Mouse (Mus musculus) midbrain, embryonic 12.5 days (tissue): ENCODE results near the gene Cyp2c55. TPM values are rescaled to one million over a fixed set of nuclear protein-coding genes. Genes with fewer than 3 reads are reported as not detected.

Experiments used
- microRNA-seq: library from miRNA; unstranded; fragments of <30 nt; microRNA quantifications from one replicate; pipeline ENCODE4, GENCODE M21; 2017
- polyA plus RNA-seq: library from polyadenylated mRNA; unstranded; fragments of >200 nt; fragmentation: Nextera tagmentation; extraction: Ambion mirVana; gene quantifications from 2 replicates; pipeline ENCODE4 v1.2.1, GENCODE M21; 2016

Cyp2c55 gene
- polyA plus RNA-seq, 1 experiment from 2014 or later = not detected

Small RNA genes lying within 50 kb of the gene (microRNA-seq; reads per million reads assigned to microRNA genes)
- not detected for gene Gm23800

Other genes with a start within 250 kb of the Cyp2c55 start
- gene Noc3l, start 187.8 kb upstream of the Cyp2c55 start, polyA plus RNA-seq = 8.7 and 9.6 TPM in 2 replicates
- 4.5 and 5.2 TPM in 2 replicates for gene Tbc1d12, start 170.4 kb upstream of the Cyp2c55 start, polyA plus RNA-seq
- gene Hells, start 76.1 kb upstream of the Cyp2c55 start, polyA plus RNA-seq = 57.5 and 61.0 TPM in 2 replicates
- not detected in 2 replicates for gene Cyp2c65, start 54.0 kb downstream of the Cyp2c55 start, polyA plus RNA-seq
- not detected in 2 replicates for gene Cyp2c66, start 106.9 kb downstream of the Cyp2c55 start, polyA plus RNA-seq